Comparison of ENCODE assay signal across 19 mouse cellular contexts in genomic region chr8:56439417-56439816, GRCm38 (mm10).
A peak's percentile ranks its signal among the peaks of the same experiment; 100 is the strongest.
DNase-seq lines count a peak whose midpoint lies in the region; ATAC-seq and TF ChIP-seq lines count a peak whose summit lies in the region.
"Had no signal": no experiment of that assay in that cellular context is flagged by ENCODE, and none has a peak within 500 bp of the region (broad histone marks: within the 10 kb centered on the region; RNA-seq: fewer than 3 reads in every experiment).

No protein-coding gene starts in this region.

- 85% methylated on average over 1 of the region's 1 CpGs for WGBS in lung, embryonic 16.5 days

- H3K27me3 ChIP-seq in lung, embryonic 16.5 days (ENCODE audit: control insufficient read depth, insufficient read depth, low read depth, low read length) = no peaks in the 10 kb centered on the region
- H3K27me3 ChIP-seq in myocyte (ENCODE audit: control insufficient read depth, insufficient read depth, insufficient read length) = no peaks in the 10 kb centered on the region
- H3K27me3 ChIP-seq: stomach, embryonic 15.5 days had no signal

- no peaks in the 10 kb centered on the region for H3K9me3 ChIP-seq in lung, embryonic 16.5 days (ENCODE audit: control insufficient read depth, low read length)
- H3K9me3 ChIP-seq: stomach, embryonic 15.5 days had no signal

- no peak for TF ChIP-seq POLR2A in myocyte (IDR thresholded peaks at IDR 0.05; ENCODE audit: insufficient read length, low read depth)

- no peaks in the 10 kb centered on the region for H3K79me2 ChIP-seq in myocyte (ENCODE audit: control insufficient read depth, insufficient read depth)

- H3K4me3 ChIP-seq in lung, embryonic 16.5 days (ENCODE audit: low read length) = no peak overlapping the region
- H3K4me3 ChIP-seq in myocyte = no peak overlapping the region
- H3K4me3 ChIP-seq: stomach, embryonic 15.5 days had no signal

- H3K27ac ChIP-seq in lung, embryonic 16.5 days (ENCODE audit: low read length) = no peak overlapping the region
- H3K27ac ChIP-seq: liver, embryonic 14.5 days; stomach, embryonic 15.5 days had no signal

- no peak overlapping the region for H3ac ChIP-seq in myocyte (ENCODE audit: control insufficient read depth, insufficient read length)

- H3K9ac ChIP-seq in lung, embryonic 16.5 days (ENCODE audit: low read length) = no peak overlapping the region
- H3K9ac ChIP-seq: liver, embryonic 14.5 days; stomach, embryonic 15.5 days had no signal

- ATAC-seq in lung, embryonic 16.5 days (ENCODE audit: low read depth) = peak; percentile 31; the same call in 1 of the 2 replicates
- no peak for ATAC-seq in erythroblast, adult 5-6 weeks (replicated peaks; ENCODE audit: low FRiP score, poor library complexity, severe bottlenecking)
- ATAC-seq: hindbrain, embryonic 16.5 days had no signal

- H3K36me3 ChIP-seq in lung, embryonic 16.5 days (ENCODE audit: control insufficient read depth, insufficient read depth, low read length) = no peaks in the 10 kb centered on the region
- no peaks in the 10 kb centered on the region for H3K36me3 ChIP-seq in myocyte (ENCODE audit: control insufficient read depth, insufficient read depth)
- H3K36me3 ChIP-seq: stomach, embryonic 15.5 days had no signal

- no peaks in the 10 kb centered on the region for H3K4me1 ChIP-seq in lung, embryonic 16.5 days (replicated peaks; ENCODE audit: control insufficient read depth, insufficient read depth, low read length)
- H3K4me1 ChIP-seq: stomach, embryonic 15.5 days had no signal

- peak; percentile 19 for DNase-seq in adrenal gland, adult 2 months
- DNase-seq in adrenal gland, postnatal 14 days = no peak
- DNase-seq in lung, postnatal 4 days = no peak
- DNase-seq in fibroblast of lung, adult 2 months (ENCODE audit: low read depth) = peak; percentile 56
- DNase-seq in kidney, adult 18-20 months = no peak
- DNase-seq: cerebellum, adult 9-11 months; heart, adult 11 months; kidney, adult 2 months; kidney, postnatal 25 days; layer of hippocampus, adult 9-11 months; left cerebral cortex, postnatal 4 days; spleen, adult 18-20 months; thymus, postnatal 14 days had no signal

- no peak overlapping the region for H3K4me2 ChIP-seq in lung, embryonic 16.5 days (ENCODE audit: low read depth, low read length)
- H3K4me2 ChIP-seq in myocyte (ENCODE audit: low read depth) = no peak overlapping the region
- H3K4me2 ChIP-seq: stomach, embryonic 15.5 days had no signal

TF ChIP-seq in myocyte, 11 proteins besides CTCF, POLR2A, EP300 and RAD21:
- peak; percentile 93 for TF ChIP-seq CEBPB (IDR thresholded peaks at IDR 0.05; ENCODE audit: insufficient read depth, poor library complexity, severe bottlenecking)
- TF ChIP-seq MYOG (IDR thresholded peaks at IDR 0.05; ENCODE audit: control insufficient read depth in 1 of 3, insufficient read depth in 1 of 3, insufficient read length in 2 of 3, low read depth in 2 of 3) = no peak

Comparison
In these comparisons a context has a peak if more than half of its experiments do, and no peak if none do; other contexts are left out.
1. DNase-seq: peak in adrenal gland, adult 2 months (single experiment) and fibroblast of lung, adult 2 months (single experiment); none in adrenal gland, postnatal 14 days (single experiment), lung, postnatal 4 days (0 of 2) and kidney, adult 18-20 months (single experiment).